Mouse (Mus musculus) stomach, postnatal 0 days (tissue): ENCODE data around the gene Dnaaf1.

Experiments
- CTCF ChIP-seq: IDR thresholded peaks from 2 replicates; pipeline ENCODE4 v1.5.1; 2016; ENCODE audit warnings: antibody characterized with exemption, low read depth, mild to moderate bottlenecking, moderate library complexity
- EP300 ChIP-seq: optimal IDR thresholded peaks from 2 replicates; pipeline ENCODE3; 2016; ENCODE audit warnings: antibody characterized with exemption

- TF ChIP-seq CTCF (no peak), EP300 (no peak)
Measured at GRCm38 (mm10) chr8:119615096-119615495, 40.1 kb downstream of the Dnaaf1 start.
